Comparison of ENCODE assay signal across 13 mouse cellular contexts in the genomic region with DNA sequence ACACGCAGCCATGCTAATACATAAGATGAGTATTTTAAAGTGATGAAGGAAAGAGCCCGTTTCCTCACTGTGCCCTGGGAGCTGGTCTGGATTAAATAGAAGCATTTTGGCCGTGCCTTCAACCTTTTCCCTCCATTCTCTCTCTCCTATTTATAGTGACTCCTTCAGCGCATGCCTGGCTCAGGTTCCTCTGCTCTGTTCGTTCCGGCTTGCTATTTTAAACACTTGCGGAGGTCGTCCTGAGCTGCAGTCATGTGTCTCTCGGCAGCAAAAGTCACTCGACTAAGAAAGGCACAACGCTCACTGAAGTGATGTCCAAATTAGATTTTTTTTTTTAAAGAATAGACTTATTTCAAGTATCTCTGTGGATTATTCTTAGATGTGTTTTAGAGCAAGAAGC.
DNase-seq lines count a peak whose midpoint lies in the region; ATAC-seq and TF ChIP-seq lines count a peak whose summit lies in the region.
"Had no signal": no experiment of that assay in that cellular context is flagged by ENCODE, and none has a peak within 500 bp of the region (broad histone marks: within the 10 kb centered on the region; RNA-seq: fewer than 3 reads in every experiment).

No protein-coding gene starts in this region.

- H3K4me3 ChIP-seq in heart, embryonic 16.5 days (ENCODE audit: low read length): no peak overlapping the region
- H3K4me3 ChIP-seq in cerebellum, adult 2 months (replicated peaks; ENCODE audit: insufficient read depth, low read depth, low read length): no peak overlapping the region
- H3K4me3 ChIP-seq: kidney, embryonic 15.5 days; midbrain, embryonic 12.5 days had no signal

- TF ChIP-seq CTCF in cerebellum, adult 2 months (IDR thresholded peaks at IDR 0.05; ENCODE audit: borderline replicate concordance, insufficient read depth, low read depth, low read length): no peak

- H3K9ac ChIP-seq in heart, embryonic 16.5 days (ENCODE audit: low read length): peak overlapping the region; percentile 36
- H3K9ac ChIP-seq: kidney, embryonic 15.5 days; midbrain, embryonic 12.5 days had no signal

- peak; percentile 87 for ATAC-seq in heart, embryonic 16.5 days (replicated peaks; ENCODE audit: extremely low read depth, insufficient read depth, low FRiP score)

- no peak for TF ChIP-seq POLR2A in cerebellum, adult 2 months (IDR thresholded peaks at IDR 0.05; ENCODE audit: borderline replicate concordance, insufficient read depth, low read length)

- H3K4me1 ChIP-seq in heart, embryonic 16.5 days (ENCODE audit: control insufficient read depth, insufficient read depth, low read length): peaks cover 11% of the 10 kb centered on the region
- no peaks in the 10 kb centered on the region; the same call in 1 of the 2 replicates for H3K4me1 ChIP-seq in cerebellum, adult 2 months (ENCODE audit: control insufficient read depth, insufficient read depth, low read length)
- H3K4me1 ChIP-seq: midbrain, embryonic 12.5 days had no signal

- no peaks in the 10 kb centered on the region for H3K9me3 ChIP-seq in heart, embryonic 16.5 days (replicated peaks; ENCODE audit: control insufficient read depth, low read length)
- H3K9me3 ChIP-seq: kidney, embryonic 15.5 days; midbrain, embryonic 12.5 days had no signal

- H3K4me2 ChIP-seq in heart, embryonic 16.5 days (ENCODE audit: low read depth, low read length): peak overlapping the region; percentile 34
- H3K4me2 ChIP-seq: kidney, embryonic 15.5 days; midbrain, embryonic 12.5 days had no signal

- H3K27me3 ChIP-seq in heart, embryonic 16.5 days (ENCODE audit: control insufficient read depth, insufficient read depth, low read length): no peaks in the 10 kb centered on the region
- no peaks in the 10 kb centered on the region for H3K27me3 ChIP-seq in cerebellum, adult 2 months (ENCODE audit: control insufficient read depth, insufficient read depth, low read length)
- H3K27me3 ChIP-seq: kidney, embryonic 15.5 days; midbrain, embryonic 12.5 days had no signal

- H3K36me3 ChIP-seq in heart, embryonic 16.5 days (ENCODE audit: control insufficient read depth, insufficient read depth): no peaks in the 10 kb centered on the region
- H3K36me3 ChIP-seq: kidney, embryonic 15.5 days; midbrain, embryonic 12.5 days had no signal

- peak; percentile 17 to 49 for DNase-seq in left cerebral cortex, adult 9 months (ENCODE audit: low spot score in 2 of 2)
- DNase-seq in left cerebral cortex, adult 11 months (ENCODE audit: low spot score): no peak
- DNase-seq in heart, adult 9 months (ENCODE audit: low spot score in 2 of 2): peak; percentile 49 to 61
- peak; percentile 47 for DNase-seq in telencephalon, adult 2 months (ENCODE audit: low read depth, low spot score)
- no peak for DNase-seq in cerebellum, adult 2 months
- DNase-seq in retina, postnatal 1 day: no peak
- DNase-seq: cerebellum, postnatal 36 days; lung, adult 2 months; thymus, adult 2 months had no signal

- peak overlapping the region; percentile 82 for H3K27ac ChIP-seq in heart, embryonic 16.5 days (ENCODE audit: low read length)
- H3K27ac ChIP-seq in cerebellum, adult 2 months (ENCODE audit: insufficient read depth, low read length): no peak overlapping the region
- H3K27ac ChIP-seq: kidney, embryonic 15.5 days; macrophage; midbrain, embryonic 12.5 days had no signal

- 41% methylated on average over 11 of the region's 11 CpGs for WGBS in heart, embryonic 16.5 days
- 79% methylated on average over 11 of the region's 11 CpGs for WGBS in cerebellum, adult 2 months

Comparison
In these comparisons a context has a peak if more than half of its experiments do, and no peak if none do; other contexts are left out.
1. DNase-seq: peak in left cerebral cortex, adult 9 months (2 of 2), heart, adult 9 months (2 of 2) and telencephalon, adult 2 months (single experiment); none in left cerebral cortex, adult 11 months (single experiment), cerebellum, adult 2 months (0 of 2) and retina, postnatal 1 day (single experiment).